Mouse (Mus musculus) liver, embryonic 14.5 days (tissue): ENCODE data around the gene Parvb. TPM values are rescaled to one million over a fixed set of nuclear protein-coding genes. Genes with fewer than 3 reads are reported as not detected.

Experiments
- ATAC-seq: fragments of 200-750 bp; cut with Nextera tagmentation; 2 replicates; pipeline ENCODE4 v1.8.0; 2017; ENCODE audit warnings: moderate number of reproducible peaks, mild to moderate bottlenecking, moderate library complexity; ENCODE audit not compliant: insufficient read depth
- DNase-seq, 3 experiments: peaks; one replicate each; pipeline ENCODE4 v3.0.0-alpha.2; 2012 to 2013; ENCODE audit warnings: low read depth in 3 of 3, low spot score in 3 of 3
- H3K27ac ChIP-seq: fragments of 300-500 bp; sonication (generic); 2 replicates; pipeline ENCODE4 v1.5.1; 2014; ENCODE audit warnings: moderate library complexity, mild to moderate bottlenecking, control low read depth, inconsistent platforms
- H3K27me3 ChIP-seq: fragments of 300-500 bp; sonication (generic); 2 replicates; pipeline ENCODE4 v1.6.1; 2014; ENCODE audit warnings: mild to moderate bottlenecking, low read length, moderate library complexity; ENCODE audit not compliant: control insufficient read depth, insufficient read depth
- H3K36me3 ChIP-seq: fragments of 300-500 bp; sonication (generic); replicated peaks from 2 replicates; pipeline ENCODE4 v1.6.1; 2014; ENCODE audit warnings: low read depth; ENCODE audit not compliant: control insufficient read depth, insufficient read depth
- H3K4me1 ChIP-seq, 2 experiments: fragments of 200-500 bp in 1 of 2; fragments of 300-500 bp in 1 of 2; sonication (generic) in 1 of 2; replicated peaks; 2 replicates each; pipeline ENCODE4 v1.6.1; 2012 to 2014; ENCODE audit warnings: antibody characterized with exemption in 1 of 2, inconsistent platforms in 1 of 2, low read length in 1 of 2; ENCODE audit not compliant: control insufficient read depth in 2 of 2, insufficient read depth in 2 of 2
- H3K4me2 ChIP-seq: fragments of 300-500 bp; sonication (generic); 2 replicates; pipeline ENCODE4 v1.6.1; 2014; ENCODE audit warnings: low read depth, mild to moderate bottlenecking, control low read depth, moderate library complexity
- H3K4me3 ChIP-seq, 2 experiments: fragments of 200-500 bp in 1 of 2; fragments of 300-500 bp in 1 of 2; sonication (generic) in 1 of 2; 2 replicates each; pipeline ENCODE4 v1.5.1; 2012 to 2014; ENCODE audit warnings: low read depth in 2 of 2, low read length in 2 of 2, mild to moderate bottlenecking in 2 of 2, control low read depth in 1 of 2, inconsistent platforms in 1 of 2, moderate library complexity in 1 of 2; ENCODE audit not compliant: insufficient read depth in 1 of 2
- H3K9ac ChIP-seq: fragments of 300-500 bp; sonication (generic); replicated peaks from 2 replicates; pipeline ENCODE4 v1.6.1; 2014; ENCODE audit warnings: mild to moderate bottlenecking, control low read depth, moderate library complexity
- H3K9me3 ChIP-seq: fragments of 300-500 bp; sonication (generic); 2 replicates; pipeline ENCODE4 v1.6.1; 2016; ENCODE audit warnings: low read length, mixed read lengths; ENCODE audit not compliant: control insufficient read depth
- CTCF ChIP-seq: IDR thresholded peaks from 2 replicates; pipeline ENCODE4 v1.5.1; 2016; ENCODE audit warnings: antibody characterized with exemption, low read depth, control low read depth
- EP300 ChIP-seq: IDR thresholded peaks from 2 replicates; pipeline ENCODE4 v1.6.1; 2016; ENCODE audit warnings: antibody characterized with exemption, low read depth
- WGBS: fragments of 180-500 bp; shearing (Covaris S2); extraction: QIAGEN DNeasy Blood & Tissue Kit; methylation state at CpG from one replicate; pipeline ENCODE4 v1.1.7; 2014; ENCODE audit not compliant: insufficient replicate concordance; 5-methylcytosine and 5-hydroxymethylcytosine counted together
- polyA plus RNA-seq, 2 experiments: library from polyadenylated mRNA; depleted of rRNA in 1 of 2; stranded (reverse) in 1 of 2; unstranded in 1 of 2; fragments of >200 nt; fragmentation: Nextera tagmentation in 1 of 2; extraction: Ambion mirVana in 1 of 2; gene quantifications; 2 replicates each; pipeline versions ENCODE4 v1.2.1 to v1.2.3; 2012 to 2014

Gene Parvb
- polyA plus RNA-seq, 2 experiments = 7.3 to 22.6 TPM

DNA sequence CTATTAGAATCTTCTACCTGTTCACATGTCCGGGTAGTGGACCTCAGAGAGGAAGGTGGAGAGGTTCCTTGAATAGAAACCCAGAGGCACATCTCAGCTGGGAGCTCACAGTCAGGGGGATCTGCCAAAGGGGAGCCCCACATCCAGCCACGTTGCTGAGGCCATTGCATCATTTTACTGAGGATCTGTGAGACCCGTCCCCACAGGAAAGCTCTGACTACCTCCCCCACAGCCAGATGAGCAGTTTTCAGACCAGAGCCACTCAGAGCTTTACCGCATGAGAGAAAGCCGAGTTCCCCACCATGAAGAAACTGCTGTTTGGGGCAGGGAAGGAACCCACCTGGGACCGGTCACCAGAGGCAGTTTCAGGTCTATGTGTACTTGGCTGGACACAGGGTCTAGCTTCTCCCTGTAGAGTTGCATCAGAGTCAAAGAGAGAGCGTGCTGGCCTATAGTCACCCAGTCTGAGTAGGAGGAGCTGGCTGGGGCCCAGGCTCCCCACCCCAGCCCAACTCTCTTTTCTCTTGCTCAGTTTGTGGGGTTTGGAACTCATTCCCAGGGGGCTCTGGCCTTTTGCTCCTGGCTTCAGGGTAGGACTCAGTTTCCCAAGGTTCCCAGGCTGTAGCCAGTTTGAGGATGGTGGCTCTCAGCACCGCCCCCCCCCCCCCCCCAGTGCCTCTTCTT, 93.2 kb downstream of the Parvb start:
- Histone ChIP-seq H3K36me3 (no peaks in the 10 kb centered on the region), H3K9ac (no peak overlapping the region; the same call in 1 of the 2 replicates), H3K27me3 (no peaks in the 10 kb centered on the region), H3K4me1 (0 out of 4 replicates have a peak, but pooled peaks cover 0 to 2% of the 10 kb centered on the region in 2 experiments), H3K9me3 (no peaks in the 10 kb centered on the region), H3K4me2 (peak overlapping the region; percentile 50), H3K4me3 (peak overlapping the region; percentile 41 to 46), H3K27ac (no peak overlapping the region; the same call in 1 of the 2 replicates)
- ATAC-seq (peak; percentile 58; the same call in 1 of the 2 replicates), DNase-seq (no peak)
- TF ChIP-seq EP300 = no peak
- no peak for TF ChIP-seq CTCF
- 32% methylated on average over 8 of the region's 8 CpGs for WGBS

DNA sequence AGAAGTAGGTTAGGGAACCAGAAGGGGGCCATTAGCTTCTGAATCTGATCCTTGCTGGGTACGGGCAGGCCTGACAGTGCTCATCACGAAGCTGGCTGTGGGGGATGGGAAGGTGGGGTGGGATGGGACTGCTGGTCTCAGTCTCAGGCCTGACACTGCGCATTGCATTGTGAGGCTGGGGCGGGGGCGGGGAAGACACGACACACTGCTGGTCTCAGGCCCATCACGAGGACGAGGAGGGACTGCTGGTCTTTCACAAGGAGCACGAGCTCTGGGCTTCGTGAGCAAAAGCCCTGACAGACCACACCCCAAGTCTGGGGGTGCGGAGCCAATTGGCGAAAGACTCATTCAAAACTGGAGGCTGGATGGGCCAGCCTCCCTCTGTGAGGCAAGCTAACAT, 93.9 kb downstream of the Parvb start:
- peak; percentile 25; the same call in 1 of the 2 replicates for ATAC-seq
- 46% methylated on average over 12 of the region's 12 CpGs for WGBS
- peak overlapping the region in 1 of 2 experiments; percentile 8; a peak in 1 of 4 replicates for H3K4me3 ChIP-seq
- H3K27me3 ChIP-seq = no peaks in the 10 kb centered on the region
- H3K9ac ChIP-seq = no peak overlapping the region; the same call in 1 of the 2 replicates
- no peaks in the 10 kb centered on the region for H3K9me3 ChIP-seq
- TF ChIP-seq EP300 (no peak), CTCF (no peak)
- 0 out of 4 replicates have a peak, but pooled peaks cover 0 to 2% of the 10 kb centered on the region in 2 experiments for H3K4me1 ChIP-seq
- no peak overlapping the region for H3K27ac ChIP-seq
- H3K36me3 ChIP-seq = no peaks in the 10 kb centered on the region
- H3K4me2 ChIP-seq = peak overlapping the region; percentile 50
- no peak for DNase-seq

DNA sequence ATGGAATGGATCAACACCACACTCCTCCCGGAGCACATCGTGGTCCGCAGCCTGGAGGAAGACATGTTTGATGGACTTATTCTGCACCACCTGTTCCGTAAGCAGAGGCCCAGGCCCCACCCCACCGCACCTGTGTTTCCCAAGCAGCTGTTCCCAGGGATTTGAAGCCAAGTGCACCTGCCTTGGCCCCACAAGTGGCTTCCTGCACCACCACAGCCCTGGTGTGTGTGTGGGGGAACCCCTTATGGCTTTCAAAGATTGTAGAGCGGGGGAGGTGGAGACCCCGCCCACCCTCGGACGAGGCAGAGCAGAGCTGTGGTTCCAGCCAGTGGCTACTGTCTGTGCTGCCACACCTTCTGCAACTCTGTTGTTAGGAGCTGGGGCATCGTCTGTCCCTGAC, 97.0 kb downstream of the Parvb start:
- Histone ChIP-seq H3K27me3 (no peaks in the 10 kb centered on the region), H3K9me3 (no peaks in the 10 kb centered on the region), H3K4me1 (0 out of 4 replicates have a peak, but pooled peaks cover 0 to 2% of the 10 kb centered on the region in 2 experiments), H3K36me3 (no peaks in the 10 kb centered on the region), H3K27ac (no peak overlapping the region), H3K9ac (no peak overlapping the region), H3K4me2 (no peak overlapping the region), H3K4me3 (no peak overlapping the region)
- DNase-seq (no peak), ATAC-seq (no peak)
- 54% methylated on average over 10 of the region's 10 CpGs for WGBS
- TF ChIP-seq CTCF (no peak), EP300 (no peak)

DNA sequence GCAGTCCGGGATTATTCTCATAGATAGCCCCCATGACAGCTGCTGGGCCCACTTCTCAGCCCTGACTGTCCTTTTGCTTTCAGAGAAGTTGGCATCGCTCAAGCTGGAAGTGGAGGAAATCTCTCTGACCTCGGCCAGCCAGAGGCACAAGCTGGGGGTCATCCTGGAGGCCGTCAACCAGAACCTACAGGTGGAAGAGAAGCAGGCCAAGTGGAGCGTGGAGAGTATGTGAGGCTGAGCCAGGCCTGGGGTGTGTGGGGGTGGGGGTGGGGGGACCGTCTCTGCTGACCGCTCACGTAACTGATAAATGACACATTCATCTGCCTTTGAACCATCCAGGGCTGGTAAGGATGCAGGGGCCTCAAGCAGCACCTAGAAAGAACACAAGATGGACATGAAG, 98.1 kb downstream of the Parvb start:
- H3K36me3 ChIP-seq = no peaks in the 10 kb centered on the region
- H3K27ac ChIP-seq = no peak overlapping the region
- 70% methylated on average over 8 of the region's 8 CpGs for WGBS
- DNase-seq = no peak
- H3K9ac ChIP-seq = no peak overlapping the region
- no peak overlapping the region for H3K4me3 ChIP-seq
- ATAC-seq = no peak
- no peaks in the 10 kb centered on the region for H3K27me3 ChIP-seq
- 0 out of 4 replicates have a peak, but pooled peaks cover 0 to 2% of the 10 kb centered on the region in 2 experiments for H3K4me1 ChIP-seq
- H3K9me3 ChIP-seq = no peaks in the 10 kb centered on the region
- H3K4me2 ChIP-seq = no peak overlapping the region
- TF ChIP-seq CTCF (no peak), EP300 (no peak)

GRCm38 (mm10) chr15:84331066-84331612, 99.3 kb downstream of the Parvb start:
- 68% methylated on average over 4 of the region's 4 CpGs for WGBS
- no peaks in the 10 kb centered on the region for H3K27me3 ChIP-seq

More at GRCm38 (mm10) chr15:84331066-84331612, 99.3 kb downstream of the Parvb start:
- DNase-seq (no peak), ATAC-seq (no peak)
- no peaks in the 10 kb centered on the region for H3K4me1 ChIP-seq
- no peak overlapping the region for H3K4me3 ChIP-seq
- no peak overlapping the region for H3K4me2 ChIP-seq
- no peaks in the 10 kb centered on the region for H3K9me3 ChIP-seq
- H3K27ac ChIP-seq = no peak overlapping the region
- H3K36me3 ChIP-seq = no peaks in the 10 kb centered on the region
- no peak overlapping the region for H3K9ac ChIP-seq
- TF ChIP-seq CTCF (no peak), EP300 (no peak)
